Mouse (Mus musculus) effector memory CD4-positive, alpha-beta T cell, adult 5 months (primary cell): ENCODE data around the gene Ppp1r1b. TPM values are rescaled to one million over a fixed set of nuclear protein-coding genes. Genes with fewer than 3 reads are reported as not detected.

ENCODE experiments used
- polyA plus RNA-seq: library from polyadenylated mRNA; unstranded; fragments of 100-300 nt; shearing (Covaris generic); gene quantifications from one replicate; pipeline ENCODE4 v1.2.1, GENCODE M21; 2017

Ppp1r1b gene
- not detected for polyA plus RNA-seq

GRCm38 (mm10) chr11:98348083-98348961, at the start of gene Ppp1r1b:
Gene Ppp1r1b (plus strand): TSS chr11:98348404.

GRCm38 (mm10) chr11:98329081-98329959, 18.9 kb upstream of the Ppp1r1b start, which contains the start of gene Neurod2:
Gene Neurod2 (minus strand): TSS chr11:98329648.

GRCm38 (mm10) chr11:98358161-98359083, 10.2 kb downstream of the Ppp1r1b start, which contains the start of gene Stard3:
Gene Stard3 (plus strand): TSS chr11:98358368.

GRCm38 (mm10) chr11:98383261-98384030, 35.2 kb downstream of the Ppp1r1b start, which contains the start of gene Tcap:
Gene Tcap (plus strand): TSS chr11:98383811.

DNA sequence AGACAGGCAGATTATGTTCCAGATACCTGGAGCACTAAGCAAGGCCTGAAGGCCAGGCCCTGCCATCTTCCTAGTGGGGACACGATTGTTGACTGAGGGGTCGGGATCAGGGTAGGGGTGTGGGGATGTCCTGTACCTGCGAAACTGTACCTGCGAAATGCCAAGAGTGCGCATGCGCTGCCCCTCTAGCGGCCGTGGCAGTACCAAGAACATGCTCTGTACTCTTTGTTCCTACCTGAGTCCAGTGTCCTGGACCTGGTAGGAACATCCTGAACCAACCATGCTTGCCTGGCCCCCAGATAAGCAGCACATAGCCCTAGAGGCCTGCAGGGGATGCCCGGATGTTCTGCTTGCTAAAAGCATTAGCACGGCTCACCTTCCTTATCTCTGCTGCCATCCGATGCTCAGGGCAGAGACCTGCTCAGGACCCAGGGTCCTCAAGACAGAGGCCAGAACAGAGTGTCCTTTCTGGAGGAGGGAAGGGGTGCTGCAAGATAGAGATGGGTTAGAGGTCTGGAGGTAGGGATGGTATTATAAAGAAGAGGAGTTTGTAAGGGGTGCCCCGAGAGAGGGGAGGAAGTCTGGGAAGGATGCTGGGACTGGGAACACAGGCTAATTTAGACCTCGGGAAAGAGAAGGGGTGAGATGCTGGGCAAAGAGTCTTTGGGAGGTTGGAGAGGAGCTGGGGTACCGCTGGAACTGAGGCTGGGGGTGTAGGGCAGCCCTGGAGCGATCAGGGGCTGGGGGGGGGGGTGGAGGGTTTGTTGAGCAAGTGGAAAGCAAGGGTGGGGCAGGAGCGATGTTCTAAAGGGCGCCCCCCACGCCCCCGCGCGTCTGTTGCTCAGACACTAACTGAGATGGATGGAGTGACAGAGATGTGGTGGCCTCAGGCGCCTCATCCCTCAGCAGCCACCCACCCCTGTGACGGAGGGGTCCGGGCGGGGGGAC, 37.7 kb downstream of the Ppp1r1b start, which contains the start of gene Pnmt:
Pnmt (plus strand) TSS at position 813 of the 948 bp plus-strand sequence.

DNA sequence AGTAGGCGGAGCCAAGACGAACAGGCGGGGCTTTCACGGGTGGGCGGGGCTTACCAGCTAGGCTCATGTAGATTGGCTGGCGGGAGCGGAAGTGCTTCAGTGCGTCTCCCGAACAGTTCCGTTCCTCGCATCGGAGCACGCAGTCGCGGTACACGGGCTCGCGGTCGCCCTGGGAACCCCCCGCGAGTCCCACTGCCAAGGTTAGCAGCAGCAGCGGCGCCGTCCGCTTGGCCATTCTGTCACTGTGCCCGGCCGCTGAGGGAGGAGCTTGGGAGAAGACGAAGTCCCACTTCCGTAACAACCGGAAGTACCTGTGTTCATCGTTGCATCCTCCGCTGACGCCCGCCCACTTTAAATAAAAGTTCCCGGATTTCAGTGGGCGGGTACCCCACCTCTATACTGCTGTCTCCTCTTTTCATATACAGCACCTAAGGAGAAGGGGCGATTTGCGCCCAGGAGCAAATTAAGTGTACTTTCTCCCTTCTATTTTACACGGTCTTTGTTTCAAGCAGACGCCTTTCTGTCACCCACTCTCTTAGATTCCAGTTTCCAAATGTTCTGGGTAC, 52.0 kb downstream of the Ppp1r1b start, which contains the start of gene Pgap3:
Pgap3 (minus strand) TSS at position 330 of the 566 bp plus-strand sequence.

Other genes starting within 250 kb of the Ppp1r1b start
- 41.4 TPM for gene Fbxl20, start 198.0 kb upstream of the Ppp1r1b start, polyA plus RNA-seq
- gene Med1, start 155.1 kb upstream of the Ppp1r1b start, polyA plus RNA-seq, result 63.3 TPM
- 20.0 TPM for gene Cdk12, start 145.3 kb upstream of the Ppp1r1b start, polyA plus RNA-seq
- not detected for gene Neurod2, start 18.8 kb upstream of the Ppp1r1b start, polyA plus RNA-seq
- gene Stard3, start 10.0 kb downstream of the Ppp1r1b start, polyA plus RNA-seq, result 44.2 TPM
- not detected for gene Tcap, start 35.4 kb downstream of the Ppp1r1b start, polyA plus RNA-seq
- gene Pnmt, start 38.0 kb downstream of the Ppp1r1b start, polyA plus RNA-seq, result not detected
- gene Pgap3, start 52.1 kb downstream of the Ppp1r1b start, polyA plus RNA-seq, result 10.3 TPM
- gene Erbb2, start 64.1 kb downstream of the Ppp1r1b start, polyA plus RNA-seq, result 0.07 TPM
- 128 TPM for gene Mien1, start 90.6 kb downstream of the Ppp1r1b start, polyA plus RNA-seq
- gene Grb7, start 98.0 kb downstream of the Ppp1r1b start, polyA plus RNA-seq, result 93.1 TPM
- 123 TPM for gene Ikzf3, start 197.6 kb downstream of the Ppp1r1b start, polyA plus RNA-seq
- gene Zpbp2, start 202.7 kb downstream of the Ppp1r1b start, polyA plus RNA-seq, result 3.6 TPM
- 53.4 TPM for gene Ormdl3, start 239.0 kb downstream of the Ppp1r1b start, polyA plus RNA-seq
- gene Lrrc3c, start 249.9 kb downstream of the Ppp1r1b start, polyA plus RNA-seq, result not detected